Mouse (Mus musculus) intestine, embryonic 16.5 days (tissue): ENCODE data around the gene Cd247. TPM values are rescaled to one million over a fixed set of nuclear protein-coding genes. Genes with fewer than 3 reads are reported as not detected.

Source experiments
- ATAC-seq: fragments of 200-750 bp; cut with Nextera tagmentation; 2 replicates; pipeline ENCODE4 v1.8.0; 2017; ENCODE audit warnings: moderate TSS enrichment, moderate library complexity
- H3K27ac ChIP-seq: fragments of 300-500 bp; sonication (generic); 2 replicates; pipeline ENCODE4 v1.5.1; 2014; ENCODE audit warnings: mild to moderate bottlenecking, low read length
- H3K27me3 ChIP-seq: fragments of 300-500 bp; sonication (generic); replicated peaks from 2 replicates; pipeline ENCODE4 v1.6.1; 2014; ENCODE audit warnings: low read length, control low read depth, mixed read lengths; ENCODE audit not compliant: control insufficient read depth, insufficient read depth
- H3K36me3 ChIP-seq: fragments of 300-500 bp; sonication (generic); 2 replicates; pipeline ENCODE4 v1.6.1; 2014; ENCODE audit warnings: low read length, control low read depth; ENCODE audit not compliant: control insufficient read depth, insufficient read depth
- H3K4me1 ChIP-seq: fragments of 300-500 bp; sonication (generic); 2 replicates; pipeline ENCODE4 v1.6.1; 2014; ENCODE audit warnings: low read length, control low read depth, mixed read lengths; ENCODE audit not compliant: control insufficient read depth, insufficient read depth
- H3K4me2 ChIP-seq: fragments of 300-500 bp; sonication (generic); 2 replicates; pipeline ENCODE4 v1.6.1; 2014; ENCODE audit warnings: low read depth, low read length, control low read depth
- H3K4me3 ChIP-seq: fragments of 300-500 bp; sonication (generic); 2 replicates; pipeline ENCODE4 v1.5.1; 2014; ENCODE audit warnings: mild to moderate bottlenecking, low read length
- H3K9ac ChIP-seq: fragments of 300-500 bp; sonication (generic); 2 replicates; pipeline ENCODE4 v1.6.1; 2014; ENCODE audit warnings: low read depth, low read length
- H3K9me3 ChIP-seq: fragments of 300-500 bp; sonication (generic); 2 replicates; pipeline ENCODE4 v1.6.1; 2016; ENCODE audit warnings: low read length, control low read depth; ENCODE audit not compliant: control insufficient read depth
- WGBS: fragments of 180-500 bp; shearing (Covaris S2); extraction: QIAGEN DNeasy Blood & Tissue Kit; methylation state at CpG from one replicate; pipeline ENCODE4 v1.1.7; 2014; 5-methylcytosine and 5-hydroxymethylcytosine counted together
- polyA plus RNA-seq: library from polyadenylated mRNA; unstranded; fragments of >200 nt; fragmentation: Nextera tagmentation; extraction: Ambion mirVana; gene quantifications from 2 replicates; pipeline ENCODE4 v1.2.1, GENCODE M21; 2015

Cd247 gene
- polyA plus RNA-seq, 1 experiment from 2014 or later, result 0.51 TPM

DNA sequence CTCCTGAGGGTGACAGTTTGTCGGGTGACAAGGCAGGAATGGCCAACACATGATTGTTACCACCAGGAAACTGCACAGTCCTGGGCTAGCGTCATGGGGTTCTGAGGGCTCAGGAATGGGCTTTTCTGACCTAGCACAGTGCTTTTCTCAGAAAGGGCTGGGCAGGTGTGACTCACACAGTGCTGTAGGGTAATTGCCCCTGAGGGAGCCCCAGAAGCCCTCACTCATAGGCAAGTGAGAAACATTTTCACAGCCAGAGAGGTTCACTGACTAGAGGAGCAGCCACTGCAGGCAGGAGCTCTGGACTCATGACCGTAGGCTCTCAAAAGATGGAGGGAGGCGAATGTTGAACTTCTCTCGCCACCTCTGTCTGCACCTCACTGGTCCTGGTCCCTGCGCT lies 1.5 kb downstream of the Cd247 start:
- 81% methylated on average over 6 of the region's 6 CpGs for WGBS
- no peaks in the 10 kb centered on the region for H3K36me3 ChIP-seq
- no peak overlapping the region for H3K4me3 ChIP-seq
- no peak overlapping the region for H3K4me2 ChIP-seq
- H3K9ac ChIP-seq, result no peak overlapping the region
- peak; percentile 66; the same call in 1 of the 2 replicates for ATAC-seq
- H3K27me3 ChIP-seq, result no peaks in the 10 kb centered on the region
- no peaks in the 10 kb centered on the region for H3K4me1 ChIP-seq
- no peaks in the 10 kb centered on the region for H3K9me3 ChIP-seq
- no peak overlapping the region for H3K27ac ChIP-seq

DNA sequence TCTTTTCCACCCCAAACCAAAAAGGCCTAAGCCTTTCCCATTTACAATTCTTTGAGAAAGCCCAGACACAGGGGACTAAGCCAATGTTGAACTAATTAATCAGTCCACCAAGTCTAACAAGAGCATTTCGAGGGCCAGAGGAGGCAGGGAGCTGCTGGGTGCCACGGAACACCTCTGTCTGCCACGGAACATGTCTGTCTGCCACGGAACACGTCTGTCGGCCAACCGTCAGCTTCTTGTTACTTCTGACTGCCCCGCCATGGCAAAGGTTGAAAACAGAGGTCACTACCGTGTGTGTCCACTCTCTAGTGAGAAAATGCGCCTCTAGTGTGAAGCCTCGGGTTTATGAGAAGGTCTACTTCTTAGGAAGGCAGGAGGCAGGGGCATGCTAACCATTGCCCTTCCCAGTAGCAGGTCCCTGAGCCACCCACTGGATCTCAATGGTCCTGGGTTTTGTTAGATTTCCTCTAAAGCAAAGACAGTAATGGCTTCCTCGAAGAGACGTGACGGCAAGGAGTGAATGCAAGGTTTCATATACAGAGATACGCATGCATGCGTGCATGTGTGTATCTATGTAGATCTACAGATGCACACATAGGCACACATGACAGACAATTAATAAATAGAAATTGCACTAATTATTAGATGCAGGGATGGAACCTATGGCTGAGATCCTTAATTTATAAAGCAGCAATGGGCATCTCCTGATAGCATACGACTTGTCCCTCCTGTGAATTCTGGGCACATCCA lies 2.2 kb downstream of the Cd247 start:
- no peak for ATAC-seq
- no peak overlapping the region for H3K27ac ChIP-seq
- no peak overlapping the region for H3K9ac ChIP-seq
- no peak overlapping the region for H3K4me2 ChIP-seq
- no peaks in the 10 kb centered on the region for H3K36me3 ChIP-seq
- H3K4me1 ChIP-seq, result no peaks in the 10 kb centered on the region
- WGBS, result 89% methylated on average over 17 of the region's 17 CpGs
- H3K27me3 ChIP-seq, result no peaks in the 10 kb centered on the region
- H3K4me3 ChIP-seq, result no peak overlapping the region
- no peaks in the 10 kb centered on the region for H3K9me3 ChIP-seq

DNA sequence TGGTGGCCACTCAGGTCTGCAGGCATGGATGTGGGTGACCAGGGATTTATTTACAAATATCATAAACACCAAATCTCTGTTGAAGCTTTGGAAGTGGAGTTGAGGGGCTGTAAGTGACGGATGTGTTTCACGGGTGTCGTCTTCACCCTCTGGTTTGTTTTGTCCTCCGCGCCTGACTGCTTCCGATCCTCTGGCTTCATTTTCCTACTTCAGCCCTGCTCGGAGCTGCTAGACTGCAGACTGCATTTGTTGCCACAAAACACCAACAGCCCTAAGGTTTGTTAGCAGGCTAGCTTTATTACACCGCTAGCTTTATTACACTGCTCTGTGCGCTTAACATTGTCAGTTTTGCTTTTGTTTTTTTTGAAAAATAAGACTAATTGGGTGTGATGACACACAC lies 2.9 kb downstream of the Cd247 start:
- Histone ChIP-seq H3K9ac (no peak overlapping the region), H3K4me2 (no peak overlapping the region), H3K36me3 (no peaks in the 10 kb centered on the region), H3K27ac (no peak overlapping the region), H3K4me1 (no peaks in the 10 kb centered on the region), H3K9me3 (no peaks in the 10 kb centered on the region), H3K4me3 (no peak overlapping the region), H3K27me3 (no peaks in the 10 kb centered on the region)
- whole genome bisulfite sequencing, result 88% methylated on average over 9 of the region's 9 CpGs
- no peak for ATAC-seq

DNA sequence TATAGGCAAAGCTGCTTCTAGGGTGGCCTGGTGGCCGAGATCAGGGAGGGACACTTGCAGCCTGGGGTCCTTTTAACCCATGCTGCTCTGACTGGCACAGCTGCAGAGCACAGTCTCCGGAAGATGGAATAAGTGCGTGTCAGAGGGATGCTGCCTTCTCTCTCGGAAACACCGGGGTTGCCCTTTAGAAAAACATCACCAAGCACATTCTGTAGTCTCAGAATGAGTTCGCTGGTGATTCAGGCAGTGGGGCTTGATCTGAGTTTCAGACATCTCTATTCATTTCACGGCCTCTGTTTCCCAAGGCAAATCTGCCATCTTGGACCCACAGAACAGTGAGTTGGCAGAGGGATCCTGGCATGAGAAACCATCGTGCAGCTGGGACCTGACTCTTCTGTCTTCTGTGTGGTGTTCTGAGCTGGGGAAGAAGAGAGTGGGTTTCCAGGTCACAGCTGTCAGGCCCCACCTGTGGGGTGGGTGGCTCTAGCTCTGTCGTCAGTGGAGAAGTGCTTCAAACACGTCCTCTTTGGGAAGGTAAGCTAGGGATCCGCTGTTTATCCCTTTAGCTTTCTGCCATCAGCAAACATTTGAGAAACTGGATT lies 13.3 kb downstream of the Cd247 start:
- Histone ChIP-seq H3K4me3 (no peak overlapping the region), H3K27ac (no peak overlapping the region), H3K9ac (no peak overlapping the region), H3K4me2 (no peak overlapping the region), H3K9me3 (no peaks in the 10 kb centered on the region), H3K27me3 (no peaks in the 10 kb centered on the region), H3K36me3 (no peaks in the 10 kb centered on the region), H3K4me1 (no peaks in the 10 kb centered on the region)
- 82% methylated on average over 11 of the region's 11 CpGs for WGBS
- ATAC-seq, result no peak

DNA sequence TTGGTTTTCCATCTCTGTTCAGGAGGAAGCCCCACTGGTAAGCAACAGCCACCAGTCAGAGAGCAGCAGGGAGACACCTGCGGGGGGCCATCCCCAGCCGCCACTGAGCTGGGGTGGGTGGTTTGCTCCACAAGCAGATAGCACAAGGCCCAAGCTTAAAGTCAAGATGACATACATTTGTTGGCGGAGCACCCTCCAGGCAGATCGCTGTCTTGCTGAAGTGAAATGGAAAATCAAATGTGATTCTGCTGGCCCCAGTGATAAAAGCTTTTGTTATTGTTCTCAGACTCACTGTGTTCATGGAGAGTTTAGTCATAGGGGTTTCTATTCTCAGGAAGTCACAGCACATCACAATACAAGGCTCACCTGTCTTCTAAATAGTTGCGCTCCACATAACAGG lies 14.6 kb downstream of the Cd247 start:
- no peaks in the 10 kb centered on the region for H3K27me3 ChIP-seq
- H3K4me2 ChIP-seq, result no peak overlapping the region
- H3K36me3 ChIP-seq, result no peaks in the 10 kb centered on the region
- H3K27ac ChIP-seq, result no peak overlapping the region
- no peaks in the 10 kb centered on the region for H3K9me3 ChIP-seq
- no peak overlapping the region for H3K9ac ChIP-seq
- 90% methylated on average over 5 of the region's 5 CpGs for WGBS
- no peaks in the 10 kb centered on the region for H3K4me1 ChIP-seq
- no peak for ATAC-seq
- no peak overlapping the region for H3K4me3 ChIP-seq

DNA sequence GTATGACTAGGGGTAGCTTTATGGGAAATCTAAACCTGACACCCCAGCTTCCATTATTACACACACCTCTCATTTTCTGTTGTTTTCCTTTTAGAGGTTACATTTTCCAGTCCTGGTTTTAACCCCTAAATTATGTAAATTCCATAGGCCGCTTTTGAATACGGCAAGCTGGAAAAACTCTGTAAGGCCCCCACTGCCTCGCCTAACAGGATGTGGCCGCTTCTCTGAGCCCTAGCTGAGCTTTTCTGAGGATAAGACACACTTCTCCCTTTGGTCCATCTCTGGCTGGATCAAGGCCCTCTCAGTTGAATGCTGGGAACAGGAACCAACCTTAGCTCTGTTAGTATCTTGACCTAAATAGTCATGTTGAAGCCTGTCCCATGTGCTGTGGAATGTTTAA lies 15.7 kb downstream of the Cd247 start:
- no peak for ATAC-seq
- Histone ChIP-seq H3K4me3 (no peak overlapping the region), H3K27me3 (no peaks in the 10 kb centered on the region), H3K36me3 (no peaks in the 10 kb centered on the region), H3K27ac (no peak overlapping the region), H3K4me2 (no peak overlapping the region), H3K9me3 (no peaks in the 10 kb centered on the region), H3K9ac (no peak overlapping the region), H3K4me1 (no peaks in the 10 kb centered on the region)
- 88% methylated on average over 4 of the region's 4 CpGs for WGBS

DNA sequence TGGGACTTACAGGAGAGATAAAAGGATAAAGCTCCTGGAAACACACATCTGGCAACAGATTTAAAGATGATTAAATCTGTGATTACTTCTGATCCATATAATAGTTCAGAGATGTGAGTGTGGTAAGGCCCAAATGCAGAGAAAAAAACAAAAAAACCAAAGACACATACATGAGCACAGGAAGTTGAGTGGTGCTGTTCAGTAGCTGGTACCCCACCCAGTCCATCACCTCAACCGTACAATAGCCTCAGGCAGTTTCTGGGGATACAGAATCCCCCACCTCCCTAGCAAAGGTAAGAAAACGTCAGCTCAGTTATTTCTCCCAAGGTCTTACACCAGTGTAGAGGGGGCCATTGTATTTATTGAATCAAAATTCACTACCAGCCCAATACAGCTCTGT lies 22.2 kb downstream of the Cd247 start:
- Histone ChIP-seq H3K36me3 (no peaks in the 10 kb centered on the region), H3K4me2 (no peak overlapping the region), H3K9me3 (no peaks in the 10 kb centered on the region), H3K27me3 (no peaks in the 10 kb centered on the region; the same call in 1 of the 2 replicates), H3K27ac (no peak overlapping the region), H3K9ac (no peak overlapping the region), H3K4me1 (no peaks in the 10 kb centered on the region), H3K4me3 (no peak overlapping the region)
- no peak for ATAC-seq
- 70% methylated on average over 2 of the region's 2 CpGs for WGBS

DNA sequence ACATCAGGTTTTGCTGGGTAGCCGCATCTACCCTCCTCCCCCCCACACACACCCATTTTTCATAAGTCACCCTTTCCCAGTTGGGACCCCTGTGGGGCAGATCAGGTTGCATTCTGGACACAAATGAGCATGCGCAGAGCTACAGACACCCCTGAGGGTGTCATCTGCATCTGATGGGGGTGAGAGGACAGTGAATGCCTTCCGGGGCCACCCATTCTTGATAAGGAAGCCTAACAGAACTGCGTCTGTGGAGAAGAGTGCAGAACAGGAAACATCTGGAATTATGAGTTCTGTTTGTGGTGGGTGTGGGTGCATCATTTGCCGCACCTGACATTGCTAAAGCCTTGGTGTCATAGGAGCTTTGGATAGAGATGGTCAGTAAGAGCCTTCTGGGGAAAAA lies 22.7 kb downstream of the Cd247 start:
- no peak for ATAC-seq
- H3K9ac ChIP-seq, result no peak overlapping the region
- H3K27me3 ChIP-seq, result no peaks in the 10 kb centered on the region; the same call in 1 of the 2 replicates
- no peak overlapping the region for H3K4me2 ChIP-seq
- H3K4me3 ChIP-seq, result no peak overlapping the region
- H3K36me3 ChIP-seq, result no peaks in the 10 kb centered on the region
- no peaks in the 10 kb centered on the region for H3K4me1 ChIP-seq
- WGBS, result 83% methylated on average over 5 of the region's 5 CpGs
- H3K27ac ChIP-seq, result no peak overlapping the region
- H3K9me3 ChIP-seq, result no peaks in the 10 kb centered on the region

DNA sequence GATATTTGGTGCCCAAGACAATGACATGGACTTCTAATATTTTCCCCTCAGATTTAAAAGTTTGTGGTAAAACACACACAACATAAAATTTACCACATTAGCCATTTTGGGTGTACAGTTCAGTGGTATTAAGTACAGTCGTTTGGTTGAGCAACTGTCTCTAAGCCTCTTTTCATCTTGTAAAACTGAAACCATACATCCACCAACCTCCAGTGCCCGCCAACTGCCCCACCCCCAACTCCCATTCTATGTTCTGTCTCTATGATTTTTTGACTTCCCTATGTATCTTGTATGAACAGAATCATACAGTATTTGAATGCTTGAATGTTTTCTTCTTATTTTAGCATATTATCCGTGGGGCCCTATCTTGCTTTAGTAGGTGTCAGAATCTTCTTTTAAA lies 24.3 kb downstream of the Cd247 start:
- H3K4me3 ChIP-seq, result no peak overlapping the region
- peaks cover 3% of the 10 kb centered on the region; the same call in 1 of the 2 replicates for H3K4me1 ChIP-seq
- H3K27ac ChIP-seq, result no peak overlapping the region
- no peak for ATAC-seq
- H3K27me3 ChIP-seq, result no peaks in the 10 kb centered on the region; the same call in 1 of the 2 replicates
- no peaks in the 10 kb centered on the region for H3K9me3 ChIP-seq
- WGBS, result 75% methylated on average over 3 of the region's 3 CpGs
- H3K4me2 ChIP-seq, result no peak overlapping the region
- H3K36me3 ChIP-seq, result no peaks in the 10 kb centered on the region
- H3K9ac ChIP-seq, result no peak overlapping the region
